Mouse (Mus musculus) midbrain, embryonic 14.5 days (tissue): ENCODE measurements around the gene Wdr49. TPM values are rescaled to one million over a fixed set of nuclear protein-coding genes. Genes with fewer than 3 reads are reported as not detected.

ENCODE experiments used
- ATAC-seq: fragments of 200-750 bp; cut with Nextera tagmentation; 2 replicates; pipeline ENCODE4 v1.8.0; 2017; ENCODE audit warnings: moderate number of reproducible peaks, moderate library complexity; ENCODE audit not compliant: low FRiP score, low TSS enrichment
- DNase-seq: peaks from one replicate; pipeline ENCODE4 v3.0.0-alpha.2; 2015
- H3K27ac ChIP-seq: fragments of 300-500 bp; sonication (generic); replicated peaks from 2 replicates; pipeline ENCODE4 v1.5.1; 2014; ENCODE audit warnings: mild to moderate bottlenecking, low read depth, low read length, moderate library complexity
- H3K27me3 ChIP-seq: fragments of 300-500 bp; sonication (generic); 2 replicates; pipeline ENCODE4 v1.6.1; 2014; ENCODE audit warnings: low read length, control low read depth, mixed read lengths; ENCODE audit not compliant: control insufficient read depth, insufficient read depth
- H3K36me3 ChIP-seq: fragments of 300-500 bp; sonication (generic); 2 replicates; pipeline ENCODE4 v1.6.1; 2014; ENCODE audit warnings: low read length, control low read depth; ENCODE audit not compliant: control insufficient read depth, insufficient read depth
- H3K4me1 ChIP-seq: fragments of 300-500 bp; sonication (generic); 2 replicates; pipeline ENCODE4 v1.6.1; 2014; ENCODE audit warnings: mild to moderate bottlenecking, antibody characterized with exemption, low read length, control low read depth; ENCODE audit not compliant: control insufficient read depth, insufficient read depth
- H3K4me2 ChIP-seq: fragments of 300-500 bp; sonication (generic); 2 replicates; pipeline ENCODE4 v1.6.1; 2014; ENCODE audit warnings: mild to moderate bottlenecking, low read length, moderate library complexity
- H3K4me3 ChIP-seq: fragments of 300-500 bp; sonication (generic); replicated peaks from 2 replicates; pipeline ENCODE4 v1.5.1; 2014; ENCODE audit warnings: low read depth, low read length
- H3K9ac ChIP-seq: fragments of 300-500 bp; sonication (generic); replicated peaks from 2 replicates; pipeline ENCODE4 v1.6.1; 2014; ENCODE audit warnings: mild to moderate bottlenecking, low read length, moderate library complexity
- H3K9me3 ChIP-seq: fragments of 300-500 bp; sonication (generic); 2 replicates; pipeline ENCODE4 v1.6.1; 2016; ENCODE audit warnings: low read length, control low read depth, mixed read lengths; ENCODE audit not compliant: control insufficient read depth
- WGBS: fragments of 180-500 bp; shearing (Covaris S2); extraction: QIAGEN DNeasy Blood & Tissue Kit; methylation state at CpG from one replicate; pipeline ENCODE4 v1.1.7; 2014; 5-methylcytosine and 5-hydroxymethylcytosine counted together
- polyA plus RNA-seq: library from polyadenylated mRNA; unstranded; fragments of >200 nt; fragmentation: Nextera tagmentation; extraction: Ambion mirVana; gene quantifications from 2 replicates; pipeline ENCODE4 v1.2.1, GENCODE M21; 2014

The Wdr49 gene
- 0.16 and 0.53 TPM in 2 replicates for polyA plus RNA-seq

- H3K4me3 ChIP-seq = no peak within 1 kb of the TSS
- no peaks in the 10 kb centered on the region for H3K27me3 ChIP-seq
- H3K9me3 ChIP-seq = no peaks in the 10 kb centered on the region
- DNase-seq (peak; percentile 17), ATAC-seq (no peak)
- no peaks in the 10 kb centered on the region for H3K36me3 ChIP-seq
- H3K27ac ChIP-seq = no peak within 1 kb of the TSS
- H3K4me2 ChIP-seq = no peak within 1 kb of the TSS
- H3K4me1 ChIP-seq = no peaks in the 10 kb centered on the region
- H3K9ac ChIP-seq = no peak within 1 kb of the TSS
- WGBS = 33% methylated on average over 2 of the region's 2 CpGs
Measured at GRCm38 (mm10) chr3:75482056-75482455, at the start of gene Wdr49. Gene Wdr49, minus strand, starts transcription at chr3:75482156.

GRCm38 (mm10) chr3:75531074-75531473 lies 49.1 kb upstream of the Wdr49 start:
- Histone ChIP-seq H3K27ac (no peak overlapping the region), H3K4me2 (no peak overlapping the region), H3K27me3 (no peaks in the 10 kb centered on the region), H3K9me3 (no peaks in the 10 kb centered on the region), H3K4me3 (no peak overlapping the region), H3K9ac (no peak overlapping the region), H3K4me1 (no peaks in the 10 kb centered on the region), H3K36me3 (peaks cover 18% of the 10 kb centered on the region)
- ATAC-seq (no peak), DNase-seq (no peak)
- 98% methylated on average over 3 of the region's 3 CpGs for WGBS

- 94% methylated on average over 1 of the region's 1 CpGs for WGBS
- Histone ChIP-seq H3K4me2 (no peak overlapping the region), H3K27ac (no peak overlapping the region), H3K4me1 (no peaks in the 10 kb centered on the region), H3K36me3 (peaks cover 27% of the 10 kb centered on the region), H3K9me3 (no peaks in the 10 kb centered on the region), H3K27me3 (no peaks in the 10 kb centered on the region), H3K4me3 (no peak overlapping the region), H3K9ac (no peak overlapping the region)
- no peak for DNase-seq
- no peak for ATAC-seq
Measured at GRCm38 (mm10) chr3:75522527-75522926, 40.6 kb upstream of the Wdr49 start.

- no peak overlapping the region for H3K27ac ChIP-seq
- no peaks in the 10 kb centered on the region for H3K4me1 ChIP-seq
- DNase-seq (no peak), ATAC-seq (no peak)
- H3K4me3 ChIP-seq = no peak overlapping the region
- no peak overlapping the region for H3K4me2 ChIP-seq
- H3K9me3 ChIP-seq = no peaks in the 10 kb centered on the region
- H3K9ac ChIP-seq = no peak overlapping the region
- 82% methylated on average over 2 of the region's 2 CpGs for WGBS
- H3K27me3 ChIP-seq = no peaks in the 10 kb centered on the region
- peaks cover 19% of the 10 kb centered on the region for H3K36me3 ChIP-seq
Measured at GRCm38 (mm10) chr3:75521314-75521713, 39.4 kb upstream of the Wdr49 start.

GRCm38 (mm10) chr3:75517631-75518250 lies 35.8 kb upstream of the Wdr49 start:
- H3K4me3 ChIP-seq = no peak overlapping the region
- H3K9ac ChIP-seq = no peak overlapping the region
- no peaks in the 10 kb centered on the region for H3K27me3 ChIP-seq
- H3K9me3 ChIP-seq = no peaks in the 10 kb centered on the region
- DNase-seq (peak; percentile 64), ATAC-seq (peak; percentile 60; the same call in 1 of the 2 replicates)
- H3K27ac ChIP-seq = no peak overlapping the region
- H3K36me3 ChIP-seq = peaks cover 13% of the 10 kb centered on the region
- 83% methylated on average over 7 of the region's 7 CpGs for WGBS
- H3K4me2 ChIP-seq = no peak overlapping the region
- no peaks in the 10 kb centered on the region for H3K4me1 ChIP-seq

- ATAC-seq = no peak
- no peaks in the 10 kb centered on the region for H3K9me3 ChIP-seq
- 89% methylated on average over 7 of the region's 7 CpGs for WGBS
- H3K36me3 ChIP-seq = no peaks in the 10 kb centered on the region
- DNase-seq = no peak
- no peak overlapping the region for H3K9ac ChIP-seq
- H3K4me1 ChIP-seq = no peaks in the 10 kb centered on the region
- H3K4me2 ChIP-seq = no peak overlapping the region
- no peak overlapping the region for H3K27ac ChIP-seq
- no peaks in the 10 kb centered on the region for H3K27me3 ChIP-seq
- no peak overlapping the region for H3K4me3 ChIP-seq
Measured at GRCm38 (mm10) chr3:75498961-75499960, 17.3 kb upstream of the Wdr49 start.

- 73% methylated on average over 3 of the region's 3 CpGs for WGBS
- no peak for ATAC-seq
- H3K36me3 ChIP-seq = no peaks in the 10 kb centered on the region
Measured at GRCm38 (mm10) chr3:75492913-75493312, 11.0 kb upstream of the Wdr49 start.

GRCm38 (mm10) chr3:75475106-75475505 lies 6.8 kb downstream of the Wdr49 start:
- Histone ChIP-seq H3K9me3 (no peaks in the 10 kb centered on the region), H3K27me3 (no peaks in the 10 kb centered on the region), H3K36me3 (no peaks in the 10 kb centered on the region), H3K4me2 (no peak overlapping the region), H3K4me3 (no peak overlapping the region), H3K27ac (no peak overlapping the region), H3K4me1 (no peaks in the 10 kb centered on the region), H3K9ac (no peak overlapping the region)
- no peak for ATAC-seq
- WGBS = 83% methylated on average over 7 of the region's 7 CpGs
- DNase-seq = no peak

More at GRCm38 (mm10) chr3:75492913-75493312, 11.0 kb upstream of the Wdr49 start:
- Histone ChIP-seq H3K4me3 (no peak overlapping the region), H3K4me1 (no peaks in the 10 kb centered on the region), H3K9me3 (no peaks in the 10 kb centered on the region), H3K4me2 (no peak overlapping the region), H3K27ac (no peak overlapping the region), H3K9ac (no peak overlapping the region), H3K27me3 (no peaks in the 10 kb centered on the region)
- no peak for DNase-seq
